9 mouse cellular contexts compared by ENCODE assay signal in genomic region chr5:64517835-64518234, GRCm38 (mm10).
DNase-seq lines count a peak whose midpoint lies in the region; ATAC-seq and TF ChIP-seq lines count a peak whose summit lies in the region.
"Had no signal": no experiment of that assay in that cellular context is flagged by ENCODE, and none has a peak within 500 bp of the region (broad histone marks: within the 10 kb centered on the region; RNA-seq: fewer than 3 reads in every experiment).

No protein-coding gene starts in this region.

- no peak for TF ChIP-seq CTCF in intestine, postnatal 0 days (IDR thresholded peaks at IDR 0.05; ENCODE audit: low read depth)

- H3K9me3 ChIP-seq in hindbrain, embryonic 16.5 days (ENCODE audit: control insufficient read depth, low read length), result no peaks in the 10 kb centered on the region
- H3K9me3 ChIP-seq in hindbrain, embryonic 12.5 days (replicated peaks), result no peaks in the 10 kb centered on the region
- H3K9me3 ChIP-seq in forebrain, embryonic 15.5 days, result no peaks in the 10 kb centered on the region
- H3K9me3 ChIP-seq in intestine, postnatal 0 days (ENCODE audit: control insufficient read depth), result no peaks in the 10 kb centered on the region
- no peaks in the 10 kb centered on the region for H3K9me3 ChIP-seq in intestine, embryonic 16.5 days (ENCODE audit: control insufficient read depth, low read length)
- H3K9me3 ChIP-seq: megakaryocyte, embryonic 14.5 days had no signal

- DNase-seq in adrenal gland, adult 8-10 months, result peak; percentile 84
- peak; percentile 68 for DNase-seq in heart, postnatal 4 days
- DNase-seq in cerebellum, adult 18-20 months, result no peak

- H3K9ac ChIP-seq in hindbrain, embryonic 16.5 days (ENCODE audit: low read depth, low read length), result no peak overlapping the region
- H3K9ac ChIP-seq in hindbrain, embryonic 12.5 days, result no peak overlapping the region
- no peak overlapping the region for H3K9ac ChIP-seq in forebrain, embryonic 15.5 days (replicated peaks)
- no peak overlapping the region for H3K9ac ChIP-seq in intestine, postnatal 0 days (ENCODE audit: low read depth, low read length)
- no peak overlapping the region for H3K9ac ChIP-seq in intestine, embryonic 16.5 days (ENCODE audit: low read depth, low read length)

- no peaks in the 10 kb centered on the region; the same call in 1 of the 2 replicates for H3K27me3 ChIP-seq in hindbrain, embryonic 16.5 days (replicated peaks; ENCODE audit: control insufficient read depth, insufficient read depth, low read length)
- H3K27me3 ChIP-seq in hindbrain, embryonic 12.5 days, result no peaks in the 10 kb centered on the region
- no peaks in the 10 kb centered on the region for H3K27me3 ChIP-seq in forebrain, embryonic 15.5 days
- H3K27me3 ChIP-seq in intestine, postnatal 0 days (replicated peaks; ENCODE audit: control insufficient read depth, insufficient read depth, low read length), result no peaks in the 10 kb centered on the region
- no peaks in the 10 kb centered on the region for H3K27me3 ChIP-seq in intestine, embryonic 16.5 days (replicated peaks; ENCODE audit: control insufficient read depth, insufficient read depth, low read length)

- no peaks in the 10 kb centered on the region for H3K4me1 ChIP-seq in hindbrain, embryonic 16.5 days (ENCODE audit: control insufficient read depth, insufficient read depth, low read depth, low read length)
- H3K4me1 ChIP-seq in hindbrain, embryonic 12.5 days, result 0 out of 2 replicates have a peak, but pooled peaks cover 2% of the 10 kb centered on the region
- H3K4me1 ChIP-seq in forebrain, embryonic 15.5 days, result peaks cover 8% of the 10 kb centered on the region
- H3K4me1 ChIP-seq in intestine, postnatal 0 days (replicated peaks; ENCODE audit: control insufficient read depth, insufficient read depth, low read length), result peaks cover 5% of the 10 kb centered on the region
- peaks cover 19% of the 10 kb centered on the region for H3K4me1 ChIP-seq in intestine, embryonic 16.5 days (ENCODE audit: control insufficient read depth, insufficient read depth, low read length)

- no peak overlapping the region for H3K4me3 ChIP-seq in hindbrain, embryonic 16.5 days (ENCODE audit: low read length)
- no peak overlapping the region for H3K4me3 ChIP-seq in hindbrain, embryonic 12.5 days
- H3K4me3 ChIP-seq in forebrain, embryonic 15.5 days, result no peak overlapping the region
- no peak overlapping the region for H3K4me3 ChIP-seq in intestine, postnatal 0 days (ENCODE audit: low read depth, low read length)
- H3K4me3 ChIP-seq in intestine, embryonic 16.5 days (ENCODE audit: low read length), result no peak overlapping the region
- H3K4me3 ChIP-seq: megakaryocyte, embryonic 14.5 days had no signal

- no peak overlapping the region for H3K27ac ChIP-seq in hindbrain, embryonic 16.5 days (ENCODE audit: low read depth, low read length)
- no peak overlapping the region for H3K27ac ChIP-seq in hindbrain, embryonic 12.5 days
- no peak overlapping the region for H3K27ac ChIP-seq in forebrain, embryonic 15.5 days (replicated peaks)
- H3K27ac ChIP-seq in intestine, postnatal 0 days (ENCODE audit: low read depth, low read length), result no peak overlapping the region
- H3K27ac ChIP-seq in intestine, embryonic 16.5 days (ENCODE audit: low read length), result no peak overlapping the region

- H3K4me2 ChIP-seq in hindbrain, embryonic 16.5 days (ENCODE audit: low read length), result no peak overlapping the region
- no peak overlapping the region for H3K4me2 ChIP-seq in hindbrain, embryonic 12.5 days (replicated peaks)
- no peak overlapping the region for H3K4me2 ChIP-seq in forebrain, embryonic 15.5 days (replicated peaks)
- no peak overlapping the region for H3K4me2 ChIP-seq in intestine, postnatal 0 days (replicated peaks; ENCODE audit: low read depth)
- H3K4me2 ChIP-seq in intestine, embryonic 16.5 days (ENCODE audit: low read depth, low read length), result no peak overlapping the region

- no peaks in the 10 kb centered on the region for H3K36me3 ChIP-seq in hindbrain, embryonic 16.5 days (ENCODE audit: control insufficient read depth, insufficient read depth, low read length)
- no peaks in the 10 kb centered on the region for H3K36me3 ChIP-seq in hindbrain, embryonic 12.5 days
- H3K36me3 ChIP-seq in forebrain, embryonic 15.5 days, result no peaks in the 10 kb centered on the region
- no peaks in the 10 kb centered on the region for H3K36me3 ChIP-seq in intestine, postnatal 0 days (ENCODE audit: control insufficient read depth, insufficient read depth)
- no peaks in the 10 kb centered on the region for H3K36me3 ChIP-seq in intestine, embryonic 16.5 days (ENCODE audit: control insufficient read depth, insufficient read depth, low read length)

- WGBS in hindbrain, embryonic 16.5 days, result 52% methylated on average over 3 of the region's 3 CpGs
- 47% methylated on average over 3 of the region's 3 CpGs for WGBS in hindbrain, embryonic 12.5 days
- WGBS in forebrain, embryonic 15.5 days, result 56% methylated on average over 3 of the region's 3 CpGs
- WGBS in intestine, postnatal 0 days, result 52% methylated on average over 3 of the region's 3 CpGs
- 50% methylated on average over 3 of the region's 3 CpGs for WGBS in intestine, embryonic 16.5 days

- ATAC-seq in hindbrain, embryonic 16.5 days, result peak; percentile 58; the same call in 1 of the 2 replicates
- ATAC-seq in hindbrain, embryonic 12.5 days (ENCODE audit: low FRiP score), result no peak
- 0 out of 2 replicates have a peak, but pooled peaks have one; percentile 35 for ATAC-seq in forebrain, embryonic 15.5 days (replicated peaks)
- no peak for ATAC-seq in intestine, postnatal 0 days
- no peak for ATAC-seq in intestine, embryonic 16.5 days

Comparison
In these comparisons a context has a peak if more than half of its experiments do, and no peak if none do; other contexts are left out.
1. ATAC-seq: peak in hindbrain, embryonic 16.5 days (single experiment) and forebrain, embryonic 15.5 days (single experiment); none in hindbrain, embryonic 12.5 days (single experiment), intestine, postnatal 0 days (single experiment) and intestine, embryonic 16.5 days (single experiment).
2. DNase-seq: peak in adrenal gland, adult 8-10 months (single experiment) and heart, postnatal 4 days (single experiment); none in cerebellum, adult 18-20 months (0 of 2).